Comparison of ENCODE assay signal across 11 mouse cellular contexts in the genomic region with DNA sequence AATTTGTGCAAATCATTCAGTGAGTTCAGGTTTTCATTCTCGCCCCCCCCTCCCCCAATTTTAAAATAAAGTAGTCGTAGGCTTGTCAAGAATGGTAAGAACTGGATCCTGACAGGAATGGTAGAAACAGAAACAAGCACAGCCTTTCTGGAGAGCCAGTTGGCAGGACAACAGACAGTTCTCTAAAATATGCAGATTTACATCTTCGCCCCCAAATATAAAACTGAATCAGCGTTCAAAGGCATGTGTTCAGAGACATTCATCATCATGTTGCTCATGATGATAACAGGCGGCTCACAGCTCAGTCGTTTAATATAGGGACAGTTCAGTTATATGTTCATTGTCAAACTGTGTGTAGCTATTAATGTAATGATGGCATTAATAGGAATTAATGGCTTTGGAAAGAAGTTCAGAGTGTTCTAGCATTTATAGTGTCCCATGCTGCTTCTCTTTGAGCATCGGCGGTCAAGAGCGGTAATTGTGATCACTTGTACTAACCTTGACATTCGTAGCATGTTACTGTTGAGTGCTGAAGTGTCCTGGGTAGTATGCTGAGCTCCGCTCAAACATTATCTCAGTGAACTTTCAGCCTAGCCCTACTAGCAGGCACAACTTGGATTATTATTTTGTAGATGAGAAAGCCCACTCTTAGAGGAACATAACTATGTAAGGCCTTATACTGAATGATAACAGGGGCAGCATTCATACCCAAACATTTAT.
DNase-seq lines count a peak whose midpoint lies in the region; ATAC-seq lines count a peak whose summit lies in the region.
"Had no signal": no experiment of that assay in that cellular context is flagged by ENCODE, and none has a peak within 500 bp of the region (broad histone marks: within the 10 kb centered on the region; RNA-seq: fewer than 3 reads in every experiment).

No protein-coding gene starts in this region.

- H3K27me3 ChIP-seq in forebrain, embryonic 10.5 days (ENCODE audit: poor library complexity, severe bottlenecking), result no peaks in the 10 kb centered on the region
- H3K27me3 ChIP-seq in forebrain, embryonic 16.5 days (replicated peaks; ENCODE audit: control insufficient read depth, insufficient read depth, low read length), result no peaks in the 10 kb centered on the region
- no peaks in the 10 kb centered on the region for H3K27me3 ChIP-seq in intestine, embryonic 14.5 days (replicated peaks; ENCODE audit: control insufficient read depth, insufficient read depth, low read length)
- H3K27me3 ChIP-seq: embryonic facial prominence, embryonic 12.5 days had no signal

- H3K9ac ChIP-seq in forebrain, embryonic 16.5 days (replicated peaks; ENCODE audit: low read depth, low read length), result no peak overlapping the region
- no peak overlapping the region for H3K9ac ChIP-seq in intestine, embryonic 14.5 days (ENCODE audit: low read length)
- H3K9ac ChIP-seq: embryonic facial prominence, embryonic 12.5 days had no signal

- no peak for DNase-seq in forebrain, embryonic 10.5 days (ENCODE audit: extremely low spot score, low spot score)
- DNase-seq in layer of hippocampus, adult 18-20 months (ENCODE audit: low spot score in 2 of 2), result peak; percentile 40 to 71
- DNase-seq in layer of hippocampus, adult 9-10 months (ENCODE audit: low spot score), result no peak
- DNase-seq in NIH3T3 (ENCODE audit: low read depth), result peak; percentile 69
- DNase-seq in intestine, embryonic 14.5 days (ENCODE audit: low spot score), result no peak
- DNase-seq in cerebellum, adult 9-11 months, result no peak
- DNase-seq in urinary bladder, postnatal 25 days (ENCODE audit: low spot score), result no peak
- DNase-seq: B cell, adult 2 months; heart, adult 11 months had no signal

- no peak overlapping the region for H3K4me2 ChIP-seq in forebrain, embryonic 16.5 days (ENCODE audit: low read length)
- H3K4me2 ChIP-seq in intestine, embryonic 14.5 days (ENCODE audit: low read length), result no peak overlapping the region
- H3K4me2 ChIP-seq: embryonic facial prominence, embryonic 12.5 days had no signal

- H3K4me3 ChIP-seq in forebrain, embryonic 10.5 days, result no peak overlapping the region
- H3K4me3 ChIP-seq in forebrain, embryonic 16.5 days (replicated peaks; ENCODE audit: low read length), result no peak overlapping the region
- no peak overlapping the region for H3K4me3 ChIP-seq in intestine, embryonic 14.5 days (ENCODE audit: low read depth, low read length)
- H3K4me3 ChIP-seq: embryonic facial prominence, embryonic 12.5 days had no signal

- H3K36me3 ChIP-seq in forebrain, embryonic 10.5 days (replicated peaks), result peaks cover 8% of the 10 kb centered on the region
- H3K36me3 ChIP-seq in forebrain, embryonic 16.5 days (ENCODE audit: control insufficient read depth, insufficient read depth), result no peaks in the 10 kb centered on the region
- H3K36me3 ChIP-seq in intestine, embryonic 14.5 days (ENCODE audit: control insufficient read depth, insufficient read depth, low read length), result no peaks in the 10 kb centered on the region
- H3K36me3 ChIP-seq: embryonic facial prominence, embryonic 12.5 days had no signal

- no peak; the same call in 1 of the 2 replicates for ATAC-seq in forebrain, embryonic 16.5 days
- no peak for ATAC-seq in intestine, embryonic 14.5 days (replicated peaks; ENCODE audit: low FRiP score, low TSS enrichment, low read depth)

- H3K9me3 ChIP-seq in forebrain, embryonic 10.5 days, result peaks cover 12% of the 10 kb centered on the region; the same call in 1 of the 2 replicates
- no peaks in the 10 kb centered on the region for H3K9me3 ChIP-seq in forebrain, embryonic 16.5 days (ENCODE audit: control insufficient read depth, low read length)
- no peaks in the 10 kb centered on the region for H3K9me3 ChIP-seq in intestine, embryonic 14.5 days (ENCODE audit: control insufficient read depth, low read length)
- H3K9me3 ChIP-seq: embryonic facial prominence, embryonic 12.5 days had no signal

- 94% methylated on average over 11 of the region's 11 CpGs for WGBS in forebrain, embryonic 10.5 days
- WGBS in forebrain, embryonic 16.5 days, result 62% methylated on average over 11 of the region's 11 CpGs
- WGBS in intestine, embryonic 14.5 days, result 55% methylated on average over 11 of the region's 11 CpGs

- H3K4me1 ChIP-seq in forebrain, embryonic 10.5 days, result peaks cover 61% of the 10 kb centered on the region
- H3K4me1 ChIP-seq in forebrain, embryonic 16.5 days (replicated peaks; ENCODE audit: control insufficient read depth, insufficient read depth, low read length), result peaks cover 21% of the 10 kb centered on the region
- H3K4me1 ChIP-seq in intestine, embryonic 14.5 days (replicated peaks; ENCODE audit: control insufficient read depth, insufficient read depth, low read length), result peaks cover 41% of the 10 kb centered on the region

- H3K27ac ChIP-seq in forebrain, embryonic 10.5 days, result peak overlapping the region; percentile 81
- no peak overlapping the region for H3K27ac ChIP-seq in forebrain, embryonic 16.5 days (ENCODE audit: low read length)
- peak overlapping the region; percentile 52 for H3K27ac ChIP-seq in intestine, embryonic 14.5 days (ENCODE audit: low read depth)

Comparison
In these comparisons a context has a peak if more than half of its experiments do, and no peak if none do; other contexts are left out.
1. DNase-seq: peak in layer of hippocampus, adult 18-20 months (2 of 2) and NIH3T3 (single experiment); none in forebrain, embryonic 10.5 days (single experiment), layer of hippocampus, adult 9-10 months (single experiment), intestine, embryonic 14.5 days (single experiment), cerebellum, adult 9-11 months (single experiment) and urinary bladder, postnatal 25 days (single experiment).